Mouse (Mus musculus) kidney, embryonic 15.5 days (tissue): ENCODE measurements around the gene Vmn2r23. TPM values are rescaled to one million over a fixed set of nuclear protein-coding genes. Genes with fewer than 3 reads are reported as not detected.
"Not testable (repeated sequence)": the region's sequence is repeated elsewhere in the genome, so short reads cannot be mapped to it uniquely, and the experiment has no call there.

Experiments
- ATAC-seq: fragments of 200-750 bp; cut with Nextera tagmentation; replicated peaks from 2 replicates; pipeline ENCODE4 v1.8.0; 2017; ENCODE audit warnings: moderate TSS enrichment; ENCODE audit not compliant: low FRiP score
- H3K27ac ChIP-seq: fragments of 300-500 bp; sonication (generic); 2 replicates; pipeline ENCODE4 v1.5.1; 2015; ENCODE audit warnings: mild to moderate bottlenecking, inconsistent platforms
- H3K27me3 ChIP-seq: fragments of 300-500 bp; sonication (generic); 2 replicates; pipeline ENCODE4 v1.6.1; 2015; ENCODE audit warnings: inconsistent platforms
- H3K36me3 ChIP-seq: fragments of 300-500 bp; sonication (generic); 2 replicates; pipeline ENCODE4 v1.6.1; 2015; ENCODE audit warnings: inconsistent platforms
- H3K4me1 ChIP-seq: fragments of 300-500 bp; sonication (generic); 2 replicates; pipeline ENCODE4 v1.6.1; 2015; ENCODE audit warnings: inconsistent platforms
- H3K4me2 ChIP-seq: fragments of 300-500 bp; sonication (generic); 2 replicates; pipeline ENCODE4 v1.6.1; 2015; ENCODE audit warnings: moderate library complexity, mild to moderate bottlenecking, inconsistent platforms
- H3K4me3 ChIP-seq: fragments of 300-500 bp; sonication (generic); replicated peaks from 2 replicates; pipeline ENCODE4 v1.5.1; 2015; ENCODE audit warnings: mild to moderate bottlenecking, inconsistent platforms
- H3K9ac ChIP-seq: fragments of 300-500 bp; sonication (generic); 2 replicates; pipeline ENCODE4 v1.6.1; 2015; ENCODE audit warnings: mild to moderate bottlenecking, inconsistent platforms
- H3K9me3 ChIP-seq: fragments of 300-500 bp; sonication (generic); replicated peaks from 2 replicates; pipeline ENCODE4 v1.6.1; 2016; ENCODE audit warnings: inconsistent platforms
- WGBS: fragments of 180-500 bp; shearing (Covaris S2); methylation state at CpG from one replicate; pipeline ENCODE4 v1.1.7; 2015; ENCODE audit warnings: mixed read lengths; 5-methylcytosine and 5-hydroxymethylcytosine counted together
- polyA plus RNA-seq: library from polyadenylated mRNA; unstranded; fragments of >200 nt; fragmentation: Nextera tagmentation; extraction: Ambion mirVana; gene quantifications from 2 replicates; pipeline ENCODE4 v1.2.1, GENCODE M21; 2015

The Vmn2r23 gene
- not detected in 2 replicates for polyA plus RNA-seq

- WGBS, result 88% methylated on average over 1 of the region's 1 CpGs
- Histone ChIP-seq H3K4me2 (no peak within 1 kb of the TSS), H3K9me3 (no peaks in the 10 kb centered on the region), H3K4me3 (no peak within 1 kb of the TSS), H3K4me1 (no peaks in the 10 kb centered on the region), H3K36me3 (no peaks in the 10 kb centered on the region), H3K9ac (no peak within 1 kb of the TSS), H3K27me3 (no peaks in the 10 kb centered on the region), H3K27ac (no peak within 1 kb of the TSS)
- no peak for ATAC-seq
Measured at GRCm38 (mm10) chr6:123702370-123702769, at the start of gene Vmn2r23. Vmn2r23 (plus strand) TSS chr6:123702670.

GRCm38 (mm10) chr6:123657040-123657439 is 45.4 kb upstream of the Vmn2r23 start:
- H3K4me1 ChIP-seq, result no peaks in the 10 kb centered on the region
- no peak for ATAC-seq

GRCm38 (mm10) chr6:123696639-123697038 is 5.8 kb upstream of the Vmn2r23 start:
- not testable (repeated sequence) for H3K4me1 ChIP-seq, H3K9me3 ChIP-seq, H3K4me2 ChIP-seq, H3K27me3 ChIP-seq, H3K4me3 ChIP-seq, H3K9ac ChIP-seq, H3K36me3 ChIP-seq, H3K27ac ChIP-seq, ATAC-seq
- 60% methylated on average over 1 of the region's 1 CpGs for WGBS

More at GRCm38 (mm10) chr6:123657040-123657439, 45.4 kb upstream of the Vmn2r23 start:
- no peak overlapping the region for H3K27ac ChIP-seq
- no peaks in the 10 kb centered on the region for H3K27me3 ChIP-seq
- 66% methylated on average over 6 of the region's 6 CpGs for WGBS
- no peaks in the 10 kb centered on the region for H3K9me3 ChIP-seq
- no peak overlapping the region for H3K4me3 ChIP-seq
- H3K4me2 ChIP-seq, result no peak overlapping the region
- H3K9ac ChIP-seq, result no peak overlapping the region
- no peaks in the 10 kb centered on the region for H3K36me3 ChIP-seq

GRCm38 (mm10) chr6:123697213-123697612 is 5.3 kb upstream of the Vmn2r23 start:
- Histone ChIP-seq H3K27me3 (no peaks in the 10 kb centered on the region), H3K4me2 (no peak overlapping the region), H3K4me3 (no peak overlapping the region), H3K27ac (no peak overlapping the region), H3K4me1 (no peaks in the 10 kb centered on the region), H3K36me3 (no peaks in the 10 kb centered on the region), H3K9me3 (no peaks in the 10 kb centered on the region), H3K9ac (no peak overlapping the region)
- no peak for ATAC-seq

- H3K9ac ChIP-seq, result no peak overlapping the region
- no peaks in the 10 kb centered on the region for H3K9me3 ChIP-seq
- no peak overlapping the region for H3K27ac ChIP-seq
- H3K27me3 ChIP-seq, result no peaks in the 10 kb centered on the region
- H3K4me1 ChIP-seq, result no peaks in the 10 kb centered on the region
- WGBS, result 92% methylated on average over 3 of the region's 3 CpGs
- H3K4me3 ChIP-seq, result no peak overlapping the region
- H3K36me3 ChIP-seq, result no peaks in the 10 kb centered on the region
- ATAC-seq, result no peak
- H3K4me2 ChIP-seq, result no peak overlapping the region
Measured at GRCm38 (mm10) chr6:123770031-123770430, 67.6 kb downstream of the Vmn2r23 start.

GRCm38 (mm10) chr6:123778579-123778978 is 76.1 kb downstream of the Vmn2r23 start, which contains the start of gene Vmn2r24:
Vmn2r24 (plus strand) TSS chr6:123778879.
- H3K4me1 ChIP-seq, result no peaks in the 10 kb centered on the region
- WGBS, result 85% methylated on average over 1 of the region's 1 CpGs
- no peak within 1 kb of the TSS for H3K4me3 ChIP-seq
- H3K27ac ChIP-seq, result no peak within 1 kb of the TSS
- no peak for ATAC-seq
- no peaks in the 10 kb centered on the region for H3K9me3 ChIP-seq
- no peak within 1 kb of the TSS for H3K4me2 ChIP-seq
- H3K36me3 ChIP-seq, result no peaks in the 10 kb centered on the region
- no peaks in the 10 kb centered on the region for H3K27me3 ChIP-seq
- H3K9ac ChIP-seq, result no peak within 1 kb of the TSS

- no peak for ATAC-seq
- 65% methylated on average over 2 of the region's 2 CpGs for WGBS
- H3K4me1 ChIP-seq, result no peaks in the 10 kb centered on the region
- no peaks in the 10 kb centered on the region for H3K9me3 ChIP-seq
- no peak overlapping the region for H3K4me2 ChIP-seq
- no peak overlapping the region for H3K9ac ChIP-seq
- no peak overlapping the region for H3K27ac ChIP-seq
- H3K4me3 ChIP-seq, result no peak overlapping the region
- no peaks in the 10 kb centered on the region for H3K36me3 ChIP-seq
- no peaks in the 10 kb centered on the region for H3K27me3 ChIP-seq
Measured at GRCm38 (mm10) chr6:123784857-123785256, 82.4 kb downstream of the Vmn2r23 start.

- Histone ChIP-seq H3K9me3 (no peaks in the 10 kb centered on the region), H3K27me3 (no peaks in the 10 kb centered on the region), H3K4me2 (no peak overlapping the region), H3K4me3 (no peak overlapping the region), H3K36me3 (no peaks in the 10 kb centered on the region), H3K4me1 (no peaks in the 10 kb centered on the region), H3K9ac (no peak overlapping the region), H3K27ac (no peak overlapping the region)
- WGBS, result 46% methylated on average over 9 of the region's 9 CpGs
- ATAC-seq, result no peak
Measured at GRCm38 (mm10) chr6:123793746-123794145, 91.3 kb downstream of the Vmn2r23 start.

Other genes with a start within 250 kb of the Vmn2r23 start
- gene Vmn2r21, start 169.3 kb upstream of the Vmn2r23 start, polyA plus RNA-seq, result not detected in 2 replicates
- gene Vmn2r22, start 51.9 kb upstream of the Vmn2r23 start, polyA plus RNA-seq, result not detected in 2 replicates
- gene Vmn2r24, start 76.2 kb downstream of the Vmn2r23 start, polyA plus RNA-seq, result not detected in 2 replicates
- gene Vmn2r25, start 150.8 kb downstream of the Vmn2r23 start, polyA plus RNA-seq, result not detected in 2 replicates